Mouse (Mus musculus): ENCODE data around the gene Apoa4.

- TF ChIP-seq POLR2A (IDR thresholded peaks at IDR 0.05; ENCODE audit: low read depth, low read length) (no peak), CTCF (IDR thresholded peaks at IDR 0.05; ENCODE audit: borderline replicate concordance, insufficient read depth, low read length) (no peak)
Measured at GRCm38 (mm10) chr9:46218176-46218575, 22.3 kb upstream of the Apoa4 start.
